Comparison of ENCODE assay signal across 8 mouse cellular contexts in genomic region chr15:9094366-9094750, GRCm38 (mm10). TPM values are rescaled to one million over a fixed set of nuclear protein-coding genes. Genes with fewer than 3 reads are reported as not detected.
DNase-seq lines count a peak whose midpoint lies in the region; ATAC-seq lines count a peak whose summit lies in the region.

No protein-coding gene starts in this region.

- peak; percentile 93 for ATAC-seq in stomach, embryonic 16.5 days (ENCODE audit: insufficient read depth, low FRiP score)

- no peak overlapping the region for H3K27ac ChIP-seq in stomach, embryonic 16.5 days (ENCODE audit: low read length)

- H3K4me3 ChIP-seq in stomach, embryonic 16.5 days (replicated peaks; ENCODE audit: low read length) = peak overlapping the region; percentile 10

- no peaks in the 10 kb centered on the region for H3K27me3 ChIP-seq in stomach, embryonic 16.5 days (ENCODE audit: control insufficient read depth, insufficient read depth, low read length)

- intact Hi-C loops in gastrocnemius, postnatal 14 days (cut with DNase I; ENCODE audit: low total_unique reads) = no loop called here
- intact Hi-C loops in left cerebral cortex, postnatal 4 days (cut with DNase I) = no loop called here

- peaks cover 9% of the 10 kb centered on the region; the same call in 1 of the 2 replicates for H3K36me3 ChIP-seq in stomach, embryonic 16.5 days (ENCODE audit: control insufficient read depth, insufficient read depth, low read length)

- no peak overlapping the region for H3K9ac ChIP-seq in stomach, embryonic 16.5 days (ENCODE audit: low read length)

- DNase-seq in gastrocnemius, postnatal 14 days = peak; percentile 12
- no peak for DNase-seq in gastrocnemius, postnatal 25 days
- peak; percentile 62 for DNase-seq in embryo, embryonic 9.5 days (ENCODE audit: extremely low spot score)
- DNase-seq in heart, postnatal 4 days = peak; percentile 47
- DNase-seq in left cerebral cortex, postnatal 4 days = peak; percentile 64
- peak; percentile 50 for DNase-seq in mesoderm, embryonic 11.5 days (ENCODE audit: low read depth, low spot score)
- no peak for DNase-seq in ovary, postnatal 10 days (ENCODE audit: low spot score)

- WGBS in stomach, embryonic 16.5 days = 9% methylated on average over 13 of the region's 13 CpGs

- peak overlapping the region; percentile 41 for H3K4me2 ChIP-seq in stomach, embryonic 16.5 days (ENCODE audit: low read depth, low read length)

- H3K9me3 ChIP-seq in stomach, embryonic 16.5 days (replicated peaks; ENCODE audit: control insufficient read depth, low read length) = no peaks in the 10 kb centered on the region

- peaks cover 12% of the 10 kb centered on the region for H3K4me1 ChIP-seq in stomach, embryonic 16.5 days (ENCODE audit: control insufficient read depth, insufficient read depth, low read length)

RNA-seq across cellular contexts. Expression of gene Nadk2, which starts 23.3 kb away (rescaled TPM):
- total RNA-seq in gastrocnemius, postnatal 14 days (2021) = 10 to 100 TPM; 21.1 to 25.0 TPM
- total RNA-seq in gastrocnemius, postnatal 25 days (2021) = 10 to 100 TPM; 19.3 to 24.2 TPM
- 10 to 100 TPM; 48.8 to 50.5 TPM for total RNA-seq in heart, postnatal 4 days (2021)
- 10 to 100 TPM; 28.1 TPM for total RNA-seq in left cerebral cortex, postnatal 4 days (2021)
- 21.2 and 29.7 TPM in 2 replicates for polyA plus RNA-seq in stomach, embryonic 16.5 days (2015; fragmentation: Nextera tagmentation; extraction: Ambion mirVana)

RNA-seq across cellular contexts. Expression of gene Lmbrd2, which starts 46.0 kb away (rescaled TPM):
- total RNA-seq in gastrocnemius, postnatal 14 days (2021) = 10 to 100 TPM; 12.7 to 14.6 TPM
- total RNA-seq in gastrocnemius, postnatal 25 days (2021) = 10 to 100 TPM; 11.9 to 13.5 TPM
- 10 to 100 TPM; 17.4 to 18.0 TPM for total RNA-seq in heart, postnatal 4 days (2021)
- total RNA-seq in left cerebral cortex, postnatal 4 days (2021) = 10 to 100 TPM; 52.2 to 52.6 TPM
- polyA plus RNA-seq in stomach, embryonic 16.5 days (2015; fragmentation: Nextera tagmentation; extraction: Ambion mirVana) = 2.8 and 3.2 TPM in 2 replicates

Comparison
In these comparisons a context has a peak if more than half of its experiments do, and no peak if none do; other contexts are left out.
1. DNase-seq: peak in gastrocnemius, postnatal 14 days (single experiment), embryo, embryonic 9.5 days (single experiment), heart, postnatal 4 days (single experiment), left cerebral cortex, postnatal 4 days (single experiment) and mesoderm, embryonic 11.5 days (single experiment); none in gastrocnemius, postnatal 25 days (single experiment) and ovary, postnatal 10 days (single experiment).